Mouse (Mus musculus) G1E (cell line): ENCODE results near the gene Cyb561.

Source experiments
- CTCF ChIP-seq: IDR thresholded peaks from 2 replicates; pipeline ENCODE4 v1.5.1; 2012; ENCODE audit warnings: low read depth, low read length, inconsistent platforms, mixed read lengths
- GATA1 ChIP-seq: IDR thresholded peaks from 2 replicates; pipeline ENCODE4 v1.6.1; 2012; ENCODE audit warnings: borderline replicate concordance, low read length, inconsistent platforms, mixed read lengths
- POLR2AphosphoS5 ChIP-seq: IDR thresholded peaks from 2 replicates; pipeline ENCODE4 v1.6.1; 2012; ENCODE audit warnings: low read depth, low read length, inconsistent platforms; ENCODE audit not compliant: insufficient replicate concordance
- TAL1 ChIP-seq: conservative IDR thresholded peaks from 2 replicates; pipeline ENCODE4 v1.6.1; 2012; ENCODE audit warnings: low read depth, low read length, inconsistent platforms, mixed read lengths

GRCm38 (mm10) chr11:105989446-105989845 lies 36.3 kb upstream of the Cyb561 start:
- TF ChIP-seq CTCF: no peak
- no peak for TF ChIP-seq POLR2AphosphoS5
- no peak for TF ChIP-seq TAL1
- no peak for TF ChIP-seq GATA1
